Comparison of ENCODE assay signal across 15 mouse cellular contexts in the genomic region with DNA sequence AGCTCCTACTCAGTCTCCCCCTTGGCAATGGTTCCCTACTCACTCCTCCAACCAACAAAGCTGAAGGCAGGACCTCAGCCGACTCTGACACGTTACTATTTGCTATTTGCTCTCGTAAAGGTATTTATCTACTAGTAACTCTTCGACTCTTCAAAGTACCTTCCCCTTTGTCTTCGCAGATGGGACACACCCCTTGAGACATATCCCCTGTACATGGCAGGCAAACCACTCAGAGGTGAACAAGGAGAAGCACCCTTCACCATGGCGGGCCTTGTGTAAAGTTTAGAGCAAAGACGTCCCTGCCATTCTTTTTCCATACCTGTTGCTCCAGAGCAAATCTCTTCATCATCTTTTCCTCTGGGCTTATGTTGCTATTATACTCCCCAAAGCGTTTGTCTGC.
"Had no signal": no experiment of that assay in that cellular context is flagged by ENCODE, and none has a peak within 500 bp of the region (broad histone marks: within the 10 kb centered on the region; RNA-seq: fewer than 3 reads in every experiment).

No protein-coding gene starts in this region.

- H3K9me3 ChIP-seq: megakaryocyte, embryonic 14.5 days; midbrain, embryonic 13.5 days; midbrain, embryonic 15.5 days; neural tube, embryonic 12.5 days; stomach, embryonic 15.5 days had no signal

- H3K27ac ChIP-seq: macrophage; midbrain, embryonic 13.5 days; midbrain, embryonic 15.5 days; neural tube, embryonic 12.5 days; stomach, embryonic 15.5 days; stomach, postnatal 0 days had no signal

- H3K27me3 ChIP-seq: megakaryocyte, embryonic 14.5 days; midbrain, embryonic 13.5 days; midbrain, embryonic 15.5 days; neural tube, embryonic 12.5 days; stomach, embryonic 15.5 days had no signal

- H3K4me2 ChIP-seq: lung, embryonic 14.5 days; midbrain, embryonic 11.5 days; midbrain, embryonic 13.5 days; midbrain, embryonic 15.5 days; neural tube, embryonic 12.5 days; stomach, embryonic 15.5 days had no signal

- H3K9ac ChIP-seq: lung, embryonic 14.5 days; midbrain, embryonic 13.5 days; midbrain, embryonic 15.5 days; neural tube, embryonic 12.5 days; stomach, embryonic 15.5 days had no signal

- ATAC-seq: midbrain, embryonic 13.5 days; midbrain, embryonic 15.5 days had no signal

- H3K4me3 ChIP-seq: megakaryocyte, embryonic 14.5 days; midbrain, embryonic 13.5 days; midbrain, embryonic 15.5 days; neural tube, embryonic 12.5 days; stomach, embryonic 15.5 days had no signal

- DNase-seq: lung, adult 18-20 months; lung, embryonic 14.5 days; lung, postnatal 10 days; right cerebral cortex, postnatal 14 days; thymus, adult 2 months; thymus, postnatal 25 days; thymus, postnatal 4 days had no signal
